Mouse (Mus musculus) lung, postnatal 0 days (tissue): ENCODE data around the gene Adamts13.

Source experiments
- CTCF ChIP-seq: IDR thresholded peaks from 2 replicates; pipeline ENCODE4 v1.5.1; 2016; ENCODE audit warnings: antibody characterized with exemption, mild to moderate bottlenecking
- EP300 ChIP-seq: IDR thresholded peaks from 2 replicates; pipeline ENCODE4 v1.6.1; 2016; ENCODE audit warnings: antibody characterized with exemption, mild to moderate bottlenecking, control low read depth

DNA sequence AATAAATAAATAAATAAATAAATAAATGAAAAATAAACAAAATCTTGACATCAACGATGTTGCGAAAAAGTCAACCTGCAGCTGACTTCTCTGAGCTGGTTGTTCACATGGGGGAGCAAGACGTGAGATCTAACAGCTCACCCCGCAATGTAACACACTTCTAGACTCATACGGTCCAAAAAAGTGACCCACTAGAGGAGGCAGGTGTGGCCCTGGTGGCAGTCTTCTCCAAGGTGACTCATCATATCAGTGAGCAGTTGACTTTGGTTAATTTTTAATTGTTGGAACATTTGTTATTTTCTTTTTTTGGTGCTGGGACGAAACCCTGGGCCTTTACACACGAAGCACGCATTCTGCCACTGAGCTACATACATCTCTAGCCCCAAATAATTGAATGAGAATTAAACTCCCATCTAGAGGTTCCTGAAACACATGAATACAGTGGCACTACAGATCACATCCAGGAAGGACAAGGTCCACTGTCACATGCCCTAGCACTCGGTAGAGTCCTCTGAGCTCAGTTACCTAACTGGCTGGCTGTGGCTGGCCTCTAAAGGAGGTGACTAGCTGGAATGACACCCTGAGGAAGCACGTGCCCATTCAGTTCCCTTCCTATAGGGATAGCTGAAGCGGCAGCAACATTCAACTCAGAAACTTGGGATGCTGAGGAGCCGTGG, 16.3 kb upstream of the Adamts13 start:
- TF ChIP-seq CTCF (no peak), EP300 (no peak)
